Comparison of ENCODE assay signal across 8 mouse cellular contexts in genomic region chr12:103371711-103372110, GRCm38 (mm10). TPM values are rescaled to one million over a fixed set of nuclear protein-coding genes. Genes with fewer than 3 reads are reported as not detected.
DNase-seq lines count a peak whose midpoint lies in the region; ATAC-seq and TF ChIP-seq lines count a peak whose summit lies in the region.
"Had no signal": no experiment of that assay in that cellular context is flagged by ENCODE, and none has a peak within 500 bp of the region (broad histone marks: within the 10 kb centered on the region; RNA-seq: fewer than 3 reads in every experiment).

No protein-coding gene starts in this region.

- TF ChIP-seq POLR2A in kidney, adult 2 months (IDR thresholded peaks at IDR 0.05; ENCODE audit: low read depth, low read length): no peak

- peak; percentile 70 for DNase-seq in kidney, adult 2 months
- DNase-seq in CD8-positive naive resting alpha-beta T cell, adult 2 months (ENCODE audit: low read depth in 2 of 2, low spot score in 2 of 2): peak; percentile 39 to 65
- DNase-seq in ZHBTc4 (ENCODE audit: low read depth, low spot score): peak; percentile 75
- peak; percentile 65 for DNase-seq in embryo, embryonic 11 days
- peak; percentile 51 for DNase-seq in left cerebral cortex, postnatal 4 days
- peak; percentile 41 for DNase-seq in spleen, adult 12 weeks (ENCODE audit: low spot score)

- 31% methylated on average over 6 of the region's 6 CpGs for WGBS in kidney, adult 2 months
- 24% methylated on average over 6 of the region's 6 CpGs for WGBS in kidney, embryonic 16.5 days

- no peak overlapping the region for H3K4me3 ChIP-seq in kidney, adult 2 months (ENCODE audit: insufficient read depth, low read depth, low read length)
- H3K4me3 ChIP-seq in kidney, embryonic 16.5 days (ENCODE audit: low read length): no peak overlapping the region
- H3K4me3 ChIP-seq: megakaryocyte, embryonic 14.5 days had no signal

- peak; percentile 79 for TF ChIP-seq CTCF in kidney, adult 2 months (conservative IDR thresholded peaks at IDR 0.05; ENCODE audit: insufficient read depth, insufficient read length, low read depth, low read length)

- ATAC-seq in kidney, embryonic 16.5 days (ENCODE audit: low FRiP score, low TSS enrichment): no peak

- no peak overlapping the region for H3K27ac ChIP-seq in kidney, adult 2 months (ENCODE audit: insufficient read depth, low read depth, low read length)
- no peak overlapping the region for H3K27ac ChIP-seq in kidney, embryonic 16.5 days (ENCODE audit: low read length)

- no peaks in the 10 kb centered on the region for H3K27me3 ChIP-seq in kidney, adult 2 months (replicated peaks; ENCODE audit: control insufficient read depth, insufficient read depth, low read length)
- H3K27me3 ChIP-seq in kidney, embryonic 16.5 days (ENCODE audit: insufficient read depth, low read length): no peaks in the 10 kb centered on the region

- H3K9me3 ChIP-seq in kidney, embryonic 16.5 days (ENCODE audit: low read length): no peaks in the 10 kb centered on the region

- H3K4me2 ChIP-seq in kidney, embryonic 16.5 days (replicated peaks; ENCODE audit: low read depth, low read length): no peak overlapping the region

- no peaks in the 10 kb centered on the region for H3K4me1 ChIP-seq in kidney, adult 2 months (ENCODE audit: control insufficient read depth, insufficient read depth, low read length)
- H3K4me1 ChIP-seq in kidney, embryonic 16.5 days (ENCODE audit: insufficient read depth, low read length): no peaks in the 10 kb centered on the region

- intact Hi-C loops in left cerebral cortex, postnatal 4 days (cut with DNase I): no loop called here

- no peak overlapping the region for H3K9ac ChIP-seq in kidney, embryonic 16.5 days (replicated peaks; ENCODE audit: low read length)

- no peaks in the 10 kb centered on the region for H3K36me3 ChIP-seq in kidney, adult 2 months (ENCODE audit: control insufficient read depth, insufficient read depth, low read length)
- no peaks in the 10 kb centered on the region for H3K36me3 ChIP-seq in kidney, embryonic 16.5 days (ENCODE audit: insufficient read depth, low read length)

RNA-seq across cellular contexts. Expression of gene Asb2, which starts 15.9 kb away (rescaled TPM):
- polyA plus RNA-seq in kidney, adult 2 months (2012; rRNA removed): 6.7 and 10.7 TPM in 2 replicates
- polyA plus RNA-seq in kidney, embryonic 16.5 days (2015; fragmentation: Nextera tagmentation; extraction: Ambion mirVana): 1.3 and 4.5 TPM in 2 replicates
- 1 to 10 TPM; 1.4 to 1.8 TPM for total RNA-seq in left cerebral cortex, postnatal 4 days (2021)

RNA-seq across cellular contexts. Expression of gene Otub2, which starts 16.8 kb away (rescaled TPM):
- polyA plus RNA-seq in kidney, adult 2 months (2012; rRNA removed): 3.9 and 4.0 TPM in 2 replicates
- 7.7 and 8.1 TPM in 2 replicates for polyA plus RNA-seq in kidney, embryonic 16.5 days (2015; fragmentation: Nextera tagmentation; extraction: Ambion mirVana)
- 10 to 100 TPM; 17.4 to 17.7 TPM for total RNA-seq in left cerebral cortex, postnatal 4 days (2021)

RNA-seq across cellular contexts. Expression of gene 9330161L09Rik, which starts 35.9 kb away (rescaled TPM):
- polyA plus RNA-seq in kidney, adult 2 months (2012; rRNA removed): 0.81 and 0.88 TPM in 2 replicates
- polyA plus RNA-seq in kidney, embryonic 16.5 days (2015; fragmentation: Nextera tagmentation; extraction: Ambion mirVana): 0.30 TPM in 1 of 2 replicates, not detected in the other
- 1 to 10 TPM; 2.6 to 5.7 TPM for total RNA-seq in left cerebral cortex, postnatal 4 days (2021)

RNA-seq across cellular contexts. Expression of gene Ddx24, which starts 53.9 kb away (rescaled TPM):
- 37.5 and 41.9 TPM in 2 replicates for polyA plus RNA-seq in kidney, adult 2 months (2012; rRNA removed)
- polyA plus RNA-seq in kidney, embryonic 16.5 days (2015; fragmentation: Nextera tagmentation; extraction: Ambion mirVana): 74.6 and 92.1 TPM in 2 replicates
- 100 to 1,000 TPM; 123 to 143 TPM for total RNA-seq in left cerebral cortex, postnatal 4 days (2021)
